Mouse (Mus musculus) kidney, adult 18-20 months (tissue): ENCODE data around the gene Vsx1.

Source experiments
- DNase-seq: peaks from one replicate; pipeline ENCODE4 v3.0.0; 2021

Vsx1 gene

GRCm38 (mm10) chr2:150667065-150667819, 21.9 kb downstream of the Vsx1 start:
- peak; percentile 60 for DNase-seq

GRCm38 (mm10) chr2:150666723-150667064, 22.5 kb downstream of the Vsx1 start:
- DNase-seq, result no peak

GRCm38 (mm10) chr2:150665534-150666451, 23.4 kb downstream of the Vsx1 start:
- peak; percentile 52 for DNase-seq

DNA sequence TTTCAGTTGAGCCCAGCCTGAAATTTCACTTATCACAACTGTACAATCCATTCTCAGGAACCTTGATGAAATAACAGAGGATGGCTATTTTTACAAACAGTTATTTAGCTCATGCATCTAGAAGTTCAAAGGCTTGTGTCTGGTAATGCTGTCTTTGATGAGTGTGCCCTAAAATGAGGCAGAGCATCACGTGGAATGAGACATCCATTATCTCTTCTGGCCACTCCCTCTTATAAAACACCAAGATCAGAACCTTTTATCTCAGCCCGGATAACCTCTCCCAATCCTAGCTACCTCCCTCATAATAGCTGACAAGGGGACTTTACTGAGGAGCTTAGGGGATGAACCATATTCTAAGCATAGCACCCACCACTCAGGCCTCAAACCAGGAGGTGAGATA, 24.2 kb downstream of the Vsx1 start:
- DNase-seq, result no peak

GRCm38 (mm10) chr2:150664152-150664920, 24.8 kb downstream of the Vsx1 start:
- DNase-seq, result peak; percentile 42

- no peak for DNase-seq
Measured at GRCm38 (mm10) chr2:150663255-150663654, 25.9 kb downstream of the Vsx1 start.

DNA sequence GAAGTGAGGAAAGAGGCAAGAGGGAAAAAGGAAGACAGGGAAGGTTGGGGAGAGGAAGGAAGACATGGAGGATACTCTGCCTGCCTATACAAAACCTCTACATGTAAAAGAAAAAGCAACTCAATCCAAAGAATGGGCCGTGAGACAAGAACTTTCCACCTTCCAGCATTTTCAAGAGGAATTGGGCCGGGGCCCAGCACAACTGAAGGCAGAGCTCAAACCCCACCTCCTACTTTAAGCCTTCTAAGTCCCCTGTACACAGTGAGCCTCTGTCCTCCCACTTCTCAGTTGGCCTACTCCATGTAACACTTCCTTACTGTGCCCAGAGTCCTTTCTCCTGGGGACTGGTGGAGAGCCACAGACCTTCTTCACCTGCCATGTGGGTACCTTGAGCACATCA, 27.2 kb downstream of the Vsx1 start:
- no peak for DNase-seq

DNA sequence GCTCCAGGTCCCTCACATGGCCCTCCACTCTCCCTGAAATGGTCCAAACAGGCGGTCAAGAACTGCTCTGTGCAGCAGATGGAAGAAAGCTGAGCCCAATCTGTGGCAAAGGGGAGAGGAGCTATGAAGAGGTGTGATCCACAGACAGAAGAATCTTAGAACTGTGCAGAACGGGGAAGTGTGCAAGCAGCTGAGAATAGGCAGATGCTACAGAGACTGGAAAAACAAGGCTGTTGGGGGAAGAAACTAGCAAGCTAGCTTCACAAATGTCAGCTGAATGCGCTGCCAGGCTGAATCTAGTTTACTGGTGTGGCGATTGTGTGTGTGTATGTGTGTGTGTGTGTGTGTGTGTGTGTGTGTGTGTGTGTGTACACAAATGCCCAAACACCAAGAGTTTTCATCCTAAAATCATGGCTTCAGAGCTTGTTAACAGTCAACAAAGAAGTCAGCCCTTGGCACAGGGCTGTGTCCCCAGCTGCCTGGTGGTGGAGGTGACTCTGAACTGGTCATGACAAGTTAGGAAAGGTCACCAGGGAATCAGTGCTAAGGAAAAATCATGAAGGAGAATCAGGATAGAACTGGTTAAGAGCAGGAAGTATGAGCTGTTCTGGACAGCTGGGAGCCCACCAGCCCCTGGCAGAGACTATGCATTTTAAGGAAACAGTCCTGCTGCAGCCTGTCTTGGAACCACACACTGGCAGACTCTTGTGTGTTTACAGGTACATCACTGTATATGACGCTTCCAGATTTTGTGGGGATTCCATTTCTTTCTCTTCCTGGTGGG, 28.3 kb downstream of the Vsx1 start:
- DNase-seq, result peak; percentile 42

- DNase-seq, result peak; percentile 38
Measured at GRCm38 (mm10) chr2:150660049-150660448, 29.1 kb downstream of the Vsx1 start.

GRCm38 (mm10) chr2:150656975-150657768, 32.0 kb downstream of the Vsx1 start:
- no peak for DNase-seq

GRCm38 (mm10) chr2:150656112-150656511, 33.0 kb downstream of the Vsx1 start:
- DNase-seq, result no peak

- DNase-seq, result no peak
Measured at GRCm38 (mm10) chr2:150655290-150655689, 33.9 kb downstream of the Vsx1 start.

DNA sequence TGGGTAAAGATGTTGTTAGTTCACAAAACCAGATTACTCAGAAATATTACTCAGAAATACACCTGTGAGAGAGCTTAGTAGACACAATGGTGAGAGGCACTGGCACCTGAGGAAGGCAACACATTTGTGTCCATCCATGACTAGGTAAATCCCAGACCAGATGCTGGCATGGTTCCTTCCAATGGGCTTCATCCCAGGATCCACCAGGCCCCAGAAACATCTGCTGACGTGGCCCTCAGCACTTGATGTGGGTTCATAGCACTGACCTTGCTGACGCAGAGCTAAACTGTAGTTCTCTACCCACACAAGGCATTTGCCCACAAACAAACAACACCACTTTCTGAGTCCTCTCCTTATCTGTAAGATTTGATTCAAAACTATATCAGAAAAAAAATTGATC, 34.3 kb downstream of the Vsx1 start:
- DNase-seq, result peak; percentile 37

DNA sequence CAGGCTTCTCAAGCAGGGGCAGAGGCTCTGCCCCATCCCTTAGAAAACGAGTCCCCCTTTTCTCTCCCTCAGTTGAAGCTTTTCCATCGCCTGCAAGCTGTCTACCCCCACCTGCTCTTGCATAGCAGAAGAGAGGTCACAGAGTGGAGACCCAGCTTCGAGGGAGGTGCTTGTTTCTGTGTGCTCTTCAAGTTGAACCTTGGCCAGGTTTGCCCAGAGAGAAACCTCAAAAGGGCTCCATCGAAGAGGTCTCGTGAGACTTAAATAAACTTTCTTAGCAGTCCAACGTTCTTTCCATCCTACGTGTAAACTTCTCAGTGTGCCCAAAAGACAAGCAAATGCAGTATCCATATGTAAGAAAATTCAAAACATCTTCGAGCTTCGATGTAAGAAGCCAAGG, 37.8 kb downstream of the Vsx1 start:
- no peak for DNase-seq

GRCm38 (mm10) chr2:150650511-150651074, 38.6 kb downstream of the Vsx1 start:
- DNase-seq, result no peak

DNA sequence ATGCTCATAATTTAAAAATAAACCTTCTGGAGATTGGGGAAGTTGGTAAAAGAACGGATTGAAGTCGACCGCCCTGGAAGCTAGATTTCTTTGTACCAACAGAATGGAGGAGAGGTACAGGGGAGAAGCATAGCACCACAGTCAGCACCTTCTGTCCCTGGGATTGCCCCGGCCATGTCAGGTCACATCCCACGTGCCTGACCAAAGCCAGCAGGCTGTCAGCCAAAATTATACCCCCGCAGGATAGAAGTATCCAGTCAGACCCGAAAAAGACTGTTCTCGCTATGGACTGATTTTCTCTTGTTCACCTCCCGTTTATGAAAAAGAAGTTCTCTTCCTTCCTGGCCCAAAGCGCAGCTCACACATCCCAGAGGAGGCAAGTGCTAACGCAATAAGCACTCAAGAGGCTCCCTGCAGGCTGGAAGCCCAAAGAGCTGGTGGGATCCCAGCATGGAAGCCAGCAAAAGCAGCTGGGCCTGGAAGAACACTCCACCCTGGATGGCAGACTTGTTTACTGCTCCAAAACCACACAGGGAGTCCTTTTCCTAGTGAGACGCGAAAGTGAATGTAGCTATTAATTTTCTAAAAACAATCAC, 40.8 kb downstream of the Vsx1 start:
- DNase-seq, result no peak

DNA sequence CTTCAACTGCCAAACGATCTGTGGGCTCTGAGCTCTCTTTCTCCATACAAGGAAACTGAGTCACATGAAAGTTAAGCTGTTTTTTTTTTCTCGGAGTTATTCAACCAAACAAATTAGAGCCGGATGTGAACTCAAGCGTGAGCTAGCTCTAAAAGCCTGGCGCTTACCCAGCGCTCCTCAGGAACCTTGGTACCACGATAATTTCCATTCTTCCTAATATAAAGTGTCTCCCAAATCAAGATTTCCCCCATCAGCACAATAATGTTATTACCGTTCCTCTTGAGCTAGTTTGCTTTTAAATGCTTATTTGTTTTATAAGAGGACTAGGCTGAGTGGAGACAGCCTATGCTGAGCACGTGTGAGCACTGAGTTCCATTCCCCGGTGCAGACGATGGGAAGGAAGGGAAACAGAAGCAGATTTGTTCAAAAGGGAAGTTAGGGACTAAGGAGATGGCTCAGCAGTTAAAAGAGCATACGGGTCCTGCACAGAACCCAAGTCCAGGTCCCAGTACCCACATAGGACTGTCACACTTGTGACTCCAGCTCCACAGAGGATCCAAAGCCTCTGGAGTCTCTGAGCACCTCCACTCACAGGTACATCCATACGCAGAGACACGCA, 41.4 kb downstream of the Vsx1 start:
- peak; percentile 49 for DNase-seq

GRCm38 (mm10) chr2:150646411-150647121, 42.6 kb downstream of the Vsx1 start:
- DNase-seq, result no peak

- no peak for DNase-seq
Measured at GRCm38 (mm10) chr2:150645225-150645624, 43.9 kb downstream of the Vsx1 start.
